8 mouse cellular contexts compared by ENCODE assay signal in the genomic region with DNA sequence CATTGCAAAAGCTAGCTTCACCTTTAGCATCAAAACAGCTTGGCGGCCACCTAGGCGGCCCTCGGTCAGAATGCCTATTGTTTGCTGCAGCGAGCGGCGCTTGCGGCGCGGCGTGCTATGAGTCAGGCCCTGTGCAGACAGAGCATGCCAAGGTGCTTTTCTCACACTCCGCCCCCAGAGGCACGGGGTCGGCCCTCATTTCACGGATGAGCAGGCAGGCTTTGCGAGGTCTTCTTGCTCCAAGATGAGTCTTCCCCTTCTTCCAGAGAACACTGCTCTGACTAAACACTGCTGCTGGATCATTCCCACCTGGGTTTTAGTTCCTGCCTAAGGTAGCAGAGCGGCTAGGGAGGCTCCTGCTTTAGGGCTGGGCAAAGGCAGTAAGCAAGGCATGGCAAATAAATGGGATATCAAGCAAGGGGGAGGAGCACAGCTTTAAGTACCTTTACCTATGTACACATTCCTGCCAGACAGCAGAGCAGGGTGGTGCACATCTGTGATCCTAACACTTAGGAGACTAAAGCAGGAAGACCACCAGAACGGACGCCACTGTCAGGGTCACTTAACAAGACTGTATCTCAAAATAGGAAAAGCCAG. TPM values are rescaled to one million over a fixed set of nuclear protein-coding genes. Genes with fewer than 3 reads are reported as not detected.
DNase-seq lines count a peak whose midpoint lies in the region; ATAC-seq and TF ChIP-seq lines count a peak whose summit lies in the region.

No protein-coding gene starts in this region.

- H3K36me3 ChIP-seq in heart, embryonic 11.5 days (ENCODE audit: control insufficient read depth, insufficient read depth, low read length) = no peaks in the 10 kb centered on the region
- no peaks in the 10 kb centered on the region for H3K36me3 ChIP-seq in forebrain, embryonic 12.5 days (replicated peaks)

- H3K9me3 ChIP-seq in heart, embryonic 11.5 days (replicated peaks; ENCODE audit: control insufficient read depth, low read length) = no peaks in the 10 kb centered on the region
- H3K9me3 ChIP-seq in forebrain, embryonic 12.5 days = no peaks in the 10 kb centered on the region

- DNase-seq in heart, adult 11 months = no peak
- DNase-seq in brain, embryonic 14.5 days (ENCODE audit: low read depth) = peak; percentile 77
- DNase-seq in kidney, adult 9 months = peak; percentile 69
- peak; percentile 32 for DNase-seq in lung, postnatal 36 days
- DNase-seq in thymus, postnatal 36 days = no peak
- DNase-seq in adipocyte (ENCODE audit: low spot score) = no peak

- peaks cover 18% of the 10 kb centered on the region for H3K4me1 ChIP-seq in heart, embryonic 11.5 days (ENCODE audit: control insufficient read depth, insufficient read depth, low read length)
- H3K4me1 ChIP-seq in forebrain, embryonic 12.5 days = peaks cover 26% of the 10 kb centered on the region

- H3K4me2 ChIP-seq in heart, embryonic 11.5 days = peak overlapping the region; percentile 63
- H3K4me2 ChIP-seq in forebrain, embryonic 12.5 days = peak overlapping the region; percentile 50

- peak overlapping the region; percentile 30 for H3K9ac ChIP-seq in heart, embryonic 11.5 days (ENCODE audit: low read depth, low read length)
- H3K9ac ChIP-seq in forebrain, embryonic 12.5 days = peak overlapping the region; percentile 39; the same call in 1 of the 2 replicates

- peak; percentile 15; the same call in 1 of the 2 replicates for TF ChIP-seq POLR2A in brain, embryonic 14.5 days (IDR thresholded peaks at IDR 0.05; ENCODE audit: borderline replicate concordance, extremely low read depth, insufficient read depth, insufficient read length, poor library complexity, severe bottlenecking)

- no peak for TF ChIP-seq CTCF in brain, embryonic 14.5 days (IDR thresholded peaks at IDR 0.05; ENCODE audit: borderline replicate concordance, extremely low read depth, insufficient read depth, insufficient read length)

- peak overlapping the region; percentile 21 for H3K4me3 ChIP-seq in heart, embryonic 11.5 days (ENCODE audit: low read depth, low read length)
- H3K4me3 ChIP-seq in forebrain, embryonic 12.5 days (replicated peaks) = peak overlapping the region; percentile 23

- H3K27ac ChIP-seq in heart, embryonic 11.5 days (ENCODE audit: low read depth, low read length) = no peak overlapping the region
- peak overlapping the region; percentile 37; the same call in 1 of the 2 replicates for H3K27ac ChIP-seq in forebrain, embryonic 12.5 days

- WGBS in heart, embryonic 11.5 days (ENCODE audit: insufficient replicate concordance) = 3% methylated on average over 18 of the region's 18 CpGs
- WGBS in forebrain, embryonic 12.5 days = 3% methylated on average over 18 of the region's 18 CpGs

- ATAC-seq in heart, embryonic 11.5 days (replicated peaks; ENCODE audit: insufficient number of reproducible peaks, low FRiP score, low TSS enrichment) = no peak
- 0 out of 2 replicates have a peak, but pooled peaks have one; percentile 42 for ATAC-seq in forebrain, embryonic 12.5 days (ENCODE audit: low FRiP score)

- no peaks in the 10 kb centered on the region for H3K27me3 ChIP-seq in heart, embryonic 11.5 days (ENCODE audit: control insufficient read depth, insufficient read depth, low read length)
- H3K27me3 ChIP-seq in forebrain, embryonic 12.5 days = no peaks in the 10 kb centered on the region

RNA-seq across cellular contexts. Expression of gene Ddx6, which starts 5.7 kb away (rescaled TPM):
- polyA plus RNA-seq in heart, embryonic 11.5 days (2014; fragmentation: Nextera tagmentation; extraction: Ambion mirVana) = 7.7 and 15.0 TPM in 2 replicates
- 40.8 and 68.4 TPM in 2 replicates for polyA plus RNA-seq in brain, embryonic 14.5 days (2012; rRNA removed)
- 22.8 and 24.4 TPM in 2 replicates for polyA plus RNA-seq in forebrain, embryonic 12.5 days (2016; fragmentation: Nextera tagmentation; extraction: Ambion mirVana)

RNA-seq across cellular contexts. Expression of gene Cxcr5, which starts 37.3 kb away (rescaled TPM):
- 0.06 TPM in 1 of 2 replicates, not detected in the other for polyA plus RNA-seq in heart, embryonic 11.5 days (2014; fragmentation: Nextera tagmentation; extraction: Ambion mirVana)
- 0.03 and 0.04 TPM in 2 replicates for polyA plus RNA-seq in brain, embryonic 14.5 days (2012; rRNA removed)
- polyA plus RNA-seq in forebrain, embryonic 12.5 days (2016; fragmentation: Nextera tagmentation; extraction: Ambion mirVana) = 0.27 TPM in 1 of 2 replicates, not detected in the other

Comparison
In these comparisons a context has a peak if more than half of its experiments do, and no peak if none do; other contexts are left out.
1. DNase-seq: peak in brain, embryonic 14.5 days (single experiment), kidney, adult 9 months (single experiment) and lung, postnatal 36 days (single experiment); none in heart, adult 11 months (single experiment), thymus, postnatal 36 days (0 of 2) and adipocyte (single experiment).